Mouse (Mus musculus): ENCODE measurements around the gene Tmem210.
"Not testable (repeated sequence)": the region's sequence is repeated elsewhere in the genome, so short reads cannot be mapped to it uniquely, and the experiment has no call there.

Gene Tmem210

DNA sequence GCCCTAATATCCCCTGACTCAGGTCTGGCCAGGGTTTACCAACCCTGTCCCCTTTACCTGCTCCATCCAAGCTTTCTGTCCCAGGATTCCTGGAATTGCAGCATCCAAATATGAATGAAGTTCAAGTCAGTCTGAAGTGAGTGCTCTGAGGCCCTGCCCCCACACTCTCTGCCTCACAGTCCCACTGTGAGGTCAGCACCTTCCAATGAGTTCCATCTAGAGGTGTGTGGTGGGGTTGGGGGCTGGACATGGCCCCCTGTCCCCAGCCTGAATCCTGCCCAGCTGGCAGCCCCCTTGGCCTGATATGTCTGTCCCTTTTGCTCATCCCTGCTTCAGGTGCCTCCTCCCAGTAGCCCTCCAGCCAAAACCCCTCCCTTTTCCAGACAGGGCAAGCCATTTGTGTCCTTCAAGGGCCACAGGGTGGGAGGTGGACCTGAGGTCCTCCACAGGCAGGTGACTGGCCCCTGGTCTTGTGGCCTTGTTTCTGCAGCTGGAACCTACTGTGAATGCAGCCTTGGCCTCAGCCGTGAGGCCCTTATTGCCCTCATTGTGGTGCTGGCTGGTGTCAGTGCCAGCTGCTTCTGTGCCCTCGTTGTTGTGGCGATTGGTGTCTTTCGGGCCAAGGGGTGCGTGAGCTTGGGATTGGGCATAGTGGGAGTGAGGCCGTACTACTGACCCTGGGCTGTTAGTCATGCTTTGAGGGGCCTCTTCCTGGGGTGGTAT is at the start of gene Tmem210:
Gene Tmem210, plus strand, starts transcription at position 219 of the 723 bp plus-strand sequence.
- peak; percentile 64 for DNase-seq

DNA sequence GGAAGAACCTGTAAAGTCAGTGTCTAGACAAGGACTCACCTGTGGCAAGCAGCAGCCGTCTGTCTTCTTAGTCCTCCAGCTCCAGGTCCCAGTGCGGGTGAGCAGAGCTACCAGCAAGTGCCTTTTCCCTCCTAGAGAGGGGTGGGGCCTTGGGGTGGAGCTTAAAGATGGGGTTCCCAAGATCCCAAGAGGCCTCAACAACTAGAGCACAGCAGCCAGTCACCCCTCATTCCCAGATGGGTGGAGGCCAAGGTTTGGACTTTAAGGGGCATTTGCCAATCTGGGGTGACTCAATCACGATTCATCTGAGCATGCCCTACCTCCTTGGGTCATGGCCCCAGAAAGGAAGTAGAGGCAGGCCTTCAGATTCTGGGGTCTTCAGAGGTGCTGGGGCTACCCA is 48.2 kb upstream of the Tmem210 start:
- peak; percentile 56 for DNase-seq

GRCm38 (mm10) chr2:25240310-25240709 is 47.6 kb upstream of the Tmem210 start:
- DNase-seq = peak; percentile 54

- DNase-seq = peak; percentile 78
These were observed 47.1 kb upstream of the Tmem210 start for GRCm38 (mm10) chr2:25240723-25241437.

- peak; percentile 50 for DNase-seq
These were observed 46.5 kb upstream of the Tmem210 start for GRCm38 (mm10) chr2:25241438-25241775.

GRCm38 (mm10) chr2:25242101-25242506 is 45.8 kb upstream of the Tmem210 start, which contains the start of the genes Rnf208 and Cysrt1:
Gene Rnf208 (plus strand): TSS chr2:25242255.
Gene Cysrt1 (minus strand): TSS chr2:25242452.
- DNase-seq = peak; percentile 60

DNA sequence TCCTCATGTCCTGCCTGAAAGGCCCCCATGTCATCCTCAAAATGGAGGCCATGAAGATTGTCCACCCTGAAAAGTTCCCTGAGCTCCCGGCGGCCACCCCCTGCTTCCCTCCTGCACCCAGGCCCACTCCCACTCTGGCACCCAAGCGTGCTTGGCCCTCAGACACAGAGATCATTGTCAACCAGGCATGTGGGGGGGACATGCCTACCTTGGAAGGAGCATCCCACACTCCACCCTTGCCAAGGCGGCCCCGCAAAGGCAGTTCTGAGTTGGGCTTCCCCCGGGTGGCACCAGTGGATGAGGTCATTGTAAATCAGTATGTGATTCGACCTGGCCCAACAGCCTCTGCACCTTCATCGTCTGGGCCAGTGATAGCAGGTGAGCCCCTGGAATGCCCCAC is 44.6 kb upstream of the Tmem210 start:
- peak; percentile 64 for DNase-seq

DNA sequence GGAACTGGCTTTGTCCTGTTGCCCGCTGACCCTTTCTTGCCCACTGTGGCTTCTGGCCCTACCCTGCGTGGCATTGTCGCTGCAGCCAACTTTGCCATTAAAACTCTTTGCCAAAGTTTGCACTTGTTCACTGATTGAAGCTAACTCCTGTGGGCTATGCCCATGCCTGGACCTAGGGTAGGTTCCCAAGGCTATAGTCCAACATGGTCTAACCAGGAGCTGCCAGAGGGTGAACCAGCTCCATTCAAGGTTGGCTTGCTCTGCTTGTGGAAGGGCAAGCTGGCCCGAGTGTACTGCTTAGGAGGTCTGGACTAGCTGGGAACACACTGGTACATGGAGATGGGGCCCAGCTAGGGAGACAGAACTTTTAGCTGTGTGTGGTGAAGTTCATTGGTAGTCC is 43.8 kb upstream of the Tmem210 start:
- DNase-seq = no peak

- DNase-seq = peak; percentile 77
These were observed 41.5 kb upstream of the Tmem210 start, which contains the start of gene AL732309.1 for GRCm38 (mm10) chr2:25246183-25247072. Gene AL732309.1 (minus strand): TSS chr2:25246863.

DNA sequence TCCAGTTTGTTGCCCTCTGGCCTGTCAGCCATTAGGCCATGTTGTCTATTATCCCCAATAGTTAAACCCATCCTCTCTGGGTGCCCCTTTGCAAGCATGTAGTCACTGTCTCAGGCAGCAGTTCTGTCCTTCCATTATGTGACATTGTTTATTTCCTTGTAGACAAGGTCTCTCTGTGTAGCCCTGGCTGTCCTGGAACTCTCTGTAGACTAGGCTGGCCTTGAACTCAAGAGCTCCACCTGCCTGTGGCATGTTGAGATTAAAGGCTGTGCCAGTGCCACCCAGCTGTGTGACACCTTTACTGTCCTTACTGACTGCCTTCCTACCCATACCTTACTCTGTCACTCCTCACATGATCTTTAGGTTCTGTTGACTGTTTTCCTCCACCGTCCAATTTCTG is 35.6 kb upstream of the Tmem210 start:
- DNase-seq = no peak

- peak; percentile 82 for DNase-seq
These were observed 32.6 kb upstream of the Tmem210 start, which contains the start of gene Tmem203 for GRCm38 (mm10) chr2:25255284-25255779. Gene Tmem203 (plus strand): TSS chr2:25255439.

- not testable (repeated sequence) for DNase-seq
These were observed 31.4 kb upstream of the Tmem210 start for GRCm38 (mm10) chr2:25256443-25257109.

- not testable (repeated sequence) for DNase-seq
These were observed 30.7 kb upstream of the Tmem210 start for GRCm38 (mm10) chr2:25257250-25257649.

DNA sequence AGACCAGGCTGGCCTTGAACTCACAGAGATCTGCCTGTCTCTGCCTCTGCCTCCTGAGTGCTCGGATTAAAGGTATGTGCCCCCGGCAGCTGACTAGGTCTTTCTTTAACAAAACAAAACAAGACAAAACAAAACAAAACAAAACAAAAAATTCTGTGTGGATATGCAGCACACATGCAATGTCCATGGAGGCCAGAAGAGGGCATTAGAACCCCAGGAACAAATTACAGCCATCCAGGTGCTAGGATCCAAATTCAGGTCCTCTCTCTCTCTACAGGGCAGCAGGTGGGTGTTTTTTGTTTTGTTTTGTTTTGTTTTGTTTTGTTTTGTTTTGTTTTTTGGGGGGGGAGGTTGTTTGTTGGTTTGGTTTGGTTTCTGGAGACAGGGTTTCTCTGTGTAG is 29.1 kb upstream of the Tmem210 start:
- DNase-seq = no peak

- DNase-seq = no peak
These were observed 26.1 kb upstream of the Tmem210 start for GRCm38 (mm10) chr2:25261870-25262269.

DNA sequence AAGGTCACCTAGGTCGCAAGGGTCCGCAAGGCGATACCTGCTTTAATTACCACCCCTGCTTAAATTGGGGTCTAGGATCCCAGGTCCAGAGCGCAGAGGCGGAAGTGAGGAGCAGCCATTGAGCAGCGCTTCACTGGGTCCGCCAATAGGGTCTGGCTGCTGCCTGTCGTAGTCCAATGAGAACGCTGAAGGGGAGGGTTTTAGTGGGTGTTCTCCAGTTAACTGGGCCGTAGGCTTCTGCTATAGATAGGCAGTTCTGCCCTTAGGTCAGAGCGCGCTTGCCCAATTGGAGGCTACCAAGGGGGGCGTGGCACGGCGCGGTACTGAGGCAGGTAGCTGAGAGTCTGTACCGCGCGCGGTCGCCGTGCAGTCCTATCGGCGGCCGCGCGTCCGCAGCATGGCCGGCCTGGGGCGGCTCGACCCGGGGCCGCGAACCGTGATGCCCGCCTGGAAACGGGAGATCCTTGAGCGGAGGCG is 25.6 kb upstream of the Tmem210 start, which contains the start of gene Tprn:
Gene Tprn, plus strand, starts transcription at position 328 of the 477 bp plus-strand sequence.
- peak; percentile 98 for DNase-seq

DNA sequence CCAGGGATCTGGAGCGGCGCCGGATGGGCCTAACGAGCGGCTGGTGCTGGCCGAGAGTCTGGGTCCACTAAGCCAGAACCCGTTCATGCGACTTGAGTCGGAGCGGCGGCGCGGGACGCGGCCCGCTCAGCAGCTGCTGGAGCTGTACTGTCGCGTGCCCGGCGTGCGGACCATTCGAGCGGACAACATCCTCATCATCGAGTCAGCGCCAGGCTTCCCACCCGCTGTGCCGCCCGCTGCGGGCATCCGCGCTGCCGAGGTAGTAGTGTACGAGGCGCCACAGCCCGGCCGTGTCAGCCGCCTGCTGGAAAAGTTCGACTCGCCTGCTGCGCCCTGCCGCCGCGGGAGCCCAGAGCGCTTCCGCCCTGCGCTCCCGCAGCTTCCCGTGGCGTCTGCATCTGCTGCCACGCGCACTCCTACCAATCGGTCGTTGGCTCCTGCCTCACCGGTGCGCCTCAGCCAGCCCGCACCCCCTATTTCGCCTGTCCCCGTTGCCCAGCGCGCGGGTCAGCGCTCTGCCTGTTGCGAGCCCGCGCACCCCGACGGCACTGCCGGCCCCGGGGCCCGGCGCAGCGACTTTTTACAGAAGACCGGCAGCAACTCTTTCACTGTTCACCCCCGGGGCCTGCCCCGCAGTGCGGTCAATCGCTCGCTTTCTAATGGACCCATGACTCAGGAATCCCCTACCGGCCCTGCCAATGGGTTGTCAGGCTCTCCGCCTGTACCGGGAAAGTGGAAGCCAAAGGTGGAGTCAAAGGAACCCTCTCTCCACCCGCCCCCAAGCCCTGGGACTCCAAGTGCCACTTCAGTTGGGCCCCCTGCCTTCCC is 24.9 kb upstream of the Tmem210 start:
- peak; percentile 85 for DNase-seq

- DNase-seq = peak; percentile 76
These were observed 24.2 kb upstream of the Tmem210 start for GRCm38 (mm10) chr2:25263623-25264285.

GRCm38 (mm10) chr2:25264286-25264660 is 23.7 kb upstream of the Tmem210 start:
- peak; percentile 69 for DNase-seq

- DNase-seq = peak; percentile 94
These were observed 23.1 kb upstream of the Tmem210 start for GRCm38 (mm10) chr2:25264851-25265250.
